Mouse (Mus musculus): ENCODE data around the gene Rpl9-ps6. TPM values are rescaled to one million over a fixed set of nuclear protein-coding genes. Genes with fewer than 3 reads are reported as not detected.

Rpl9-ps6 gene
- 97.3 and 98.3 TPM in 2 replicates for polyA plus RNA-seq (2014; fragmentation: Nextera tagmentation; extraction: Ambion mirVana)

GRCm38 (mm10) chr19:32466478-32466877 lies at the start of gene Rpl9-ps6:
TSS of gene Rpl9-ps6 (minus strand) at chr19:32466578.
- WGBS, result 85% methylated on average over 5 of the region's 6 CpGs
- H3K4me2 ChIP-seq (ENCODE audit: low read depth, severe bottlenecking), result no peak within 1 kb of the TSS
- no peaks in the 10 kb centered on the region for H3K36me3 ChIP-seq (ENCODE audit: control insufficient read depth, insufficient read depth, low read length)
- no peaks in the 10 kb centered on the region for H3K9me3 ChIP-seq (ENCODE audit: control insufficient read depth, low read length)
- H3K4me1 ChIP-seq (ENCODE audit: control insufficient read depth, insufficient read depth, low read length), result no peaks in the 10 kb centered on the region
- no peak within 1 kb of the TSS for H3K27ac ChIP-seq (replicated peaks; ENCODE audit: low read depth, low read length)
- ATAC-seq (ENCODE audit: insufficient number of reproducible peaks, low FRiP score, low TSS enrichment, low read depth) (no peak), DNase-seq (ENCODE audit: low spot score) (no peak)
- H3K9ac ChIP-seq (ENCODE audit: low read length), result no peak within 1 kb of the TSS
- H3K4me3 ChIP-seq (ENCODE audit: low read depth, low read length), result no peak within 1 kb of the TSS
- H3K27me3 ChIP-seq (ENCODE audit: control insufficient read depth, insufficient read depth, low read length), result no peaks in the 10 kb centered on the region

- 39% methylated on average over 1 of the region's 1 CpGs for WGBS
- H3K4me3 ChIP-seq (ENCODE audit: low read depth, low read length), result no peak overlapping the region
- H3K4me1 ChIP-seq (ENCODE audit: control insufficient read depth, insufficient read depth, low read length), result no peaks in the 10 kb centered on the region
- DNase-seq (ENCODE audit: low spot score), result no peak
- no peak overlapping the region for H3K9ac ChIP-seq (ENCODE audit: low read length)
- no peaks in the 10 kb centered on the region for H3K27me3 ChIP-seq (ENCODE audit: control insufficient read depth, insufficient read depth, low read length)
- no peaks in the 10 kb centered on the region for H3K9me3 ChIP-seq (ENCODE audit: control insufficient read depth, low read length)
- no peak for ATAC-seq (ENCODE audit: insufficient number of reproducible peaks, low FRiP score, low TSS enrichment, low read depth)
- no peak overlapping the region for H3K4me2 ChIP-seq (ENCODE audit: low read depth, severe bottlenecking)
- peaks cover 13% of the 10 kb centered on the region for H3K36me3 ChIP-seq (ENCODE audit: control insufficient read depth, insufficient read depth, low read length)
- H3K27ac ChIP-seq (replicated peaks; ENCODE audit: low read depth, low read length), result no peak overlapping the region
Observed at GRCm38 (mm10) chr19:32512518-32512917, 46.1 kb upstream of the Rpl9-ps6 start.

- no peak overlapping the region for H3K9ac ChIP-seq (ENCODE audit: low read length)
- H3K4me2 ChIP-seq (ENCODE audit: low read depth, severe bottlenecking), result no peak overlapping the region
- H3K27me3 ChIP-seq (ENCODE audit: control insufficient read depth, insufficient read depth, low read length), result no peaks in the 10 kb centered on the region
- DNase-seq (ENCODE audit: low spot score) (no peak), ATAC-seq (ENCODE audit: insufficient number of reproducible peaks, low FRiP score, low TSS enrichment, low read depth) (no peak)
- H3K9me3 ChIP-seq (ENCODE audit: control insufficient read depth, low read length), result no peaks in the 10 kb centered on the region
- WGBS, result 92% methylated on average over 6 of the region's 6 CpGs
- H3K4me3 ChIP-seq (ENCODE audit: low read depth, low read length), result no peak overlapping the region
- no peaks in the 10 kb centered on the region for H3K4me1 ChIP-seq (ENCODE audit: control insufficient read depth, insufficient read depth, low read length)
- H3K36me3 ChIP-seq (ENCODE audit: control insufficient read depth, insufficient read depth, low read length), result peaks cover 16% of the 10 kb centered on the region
- no peak overlapping the region for H3K27ac ChIP-seq (replicated peaks; ENCODE audit: low read depth, low read length)
Observed at GRCm38 (mm10) chr19:32510962-32511361, 44.6 kb upstream of the Rpl9-ps6 start.

GRCm38 (mm10) chr19:32510267-32510666 lies 43.9 kb upstream of the Rpl9-ps6 start:
- ATAC-seq (ENCODE audit: insufficient number of reproducible peaks, low FRiP score, low TSS enrichment, low read depth) (no peak), DNase-seq (ENCODE audit: low spot score) (no peak)
- Histone ChIP-seq H3K9ac (ENCODE audit: low read length) (no peak overlapping the region), H3K4me1 (ENCODE audit: control insufficient read depth, insufficient read depth, low read length) (no peaks in the 10 kb centered on the region), H3K4me3 (ENCODE audit: low read depth, low read length) (no peak overlapping the region), H3K9me3 (ENCODE audit: control insufficient read depth, low read length) (no peaks in the 10 kb centered on the region), H3K27ac (replicated peaks; ENCODE audit: low read depth, low read length) (no peak overlapping the region), H3K36me3 (ENCODE audit: control insufficient read depth, insufficient read depth, low read length) (peaks cover 16% of the 10 kb centered on the region), H3K27me3 (ENCODE audit: control insufficient read depth, insufficient read depth, low read length) (no peaks in the 10 kb centered on the region), H3K4me2 (ENCODE audit: low read depth, severe bottlenecking) (no peak overlapping the region)
- WGBS, result 52% methylated on average over 3 of the region's 3 CpGs

GRCm38 (mm10) chr19:32507526-32507925 lies 41.1 kb upstream of the Rpl9-ps6 start:
- DNase-seq (ENCODE audit: low spot score) (no peak), ATAC-seq (ENCODE audit: insufficient number of reproducible peaks, low FRiP score, low TSS enrichment, low read depth) (no peak)
- 90% methylated on average over 9 of the region's 9 CpGs for WGBS
- no peaks in the 10 kb centered on the region for H3K4me1 ChIP-seq (ENCODE audit: control insufficient read depth, insufficient read depth, low read length)
- no peak overlapping the region for H3K4me2 ChIP-seq (ENCODE audit: low read depth, severe bottlenecking)
- H3K4me3 ChIP-seq (ENCODE audit: low read depth, low read length), result no peak overlapping the region
- peaks cover 11% of the 10 kb centered on the region for H3K36me3 ChIP-seq (ENCODE audit: control insufficient read depth, insufficient read depth, low read length)
- H3K27me3 ChIP-seq (ENCODE audit: control insufficient read depth, insufficient read depth, low read length), result no peaks in the 10 kb centered on the region
- no peaks in the 10 kb centered on the region for H3K9me3 ChIP-seq (ENCODE audit: control insufficient read depth, low read length)
- H3K27ac ChIP-seq (replicated peaks; ENCODE audit: low read depth, low read length), result no peak overlapping the region
- H3K9ac ChIP-seq (ENCODE audit: low read length), result no peak overlapping the region

GRCm38 (mm10) chr19:32507100-32507499 lies 40.7 kb upstream of the Rpl9-ps6 start:
- no peak for DNase-seq (ENCODE audit: low spot score)
- WGBS, result 94% methylated on average over 6 of the region's 6 CpGs
- Histone ChIP-seq H3K27ac (replicated peaks; ENCODE audit: low read depth, low read length) (no peak overlapping the region), H3K9me3 (ENCODE audit: control insufficient read depth, low read length) (no peaks in the 10 kb centered on the region), H3K4me3 (ENCODE audit: low read depth, low read length) (no peak overlapping the region), H3K4me1 (ENCODE audit: control insufficient read depth, insufficient read depth, low read length) (no peaks in the 10 kb centered on the region), H3K4me2 (ENCODE audit: low read depth, severe bottlenecking) (no peak overlapping the region), H3K36me3 (ENCODE audit: control insufficient read depth, insufficient read depth, low read length) (peaks cover 11% of the 10 kb centered on the region), H3K27me3 (ENCODE audit: control insufficient read depth, insufficient read depth, low read length) (no peaks in the 10 kb centered on the region), H3K9ac (ENCODE audit: low read length) (no peak overlapping the region)
- no peak for ATAC-seq (ENCODE audit: insufficient number of reproducible peaks, low FRiP score, low TSS enrichment, low read depth)

GRCm38 (mm10) chr19:32506514-32506913 lies 40.1 kb upstream of the Rpl9-ps6 start:
- Histone ChIP-seq H3K9ac (ENCODE audit: low read length) (no peak overlapping the region), H3K4me1 (ENCODE audit: control insufficient read depth, insufficient read depth, low read length) (no peaks in the 10 kb centered on the region), H3K4me2 (ENCODE audit: low read depth, severe bottlenecking) (no peak overlapping the region), H3K27me3 (ENCODE audit: control insufficient read depth, insufficient read depth, low read length) (no peaks in the 10 kb centered on the region), H3K36me3 (ENCODE audit: control insufficient read depth, insufficient read depth, low read length) (peaks cover 10% of the 10 kb centered on the region), H3K9me3 (ENCODE audit: control insufficient read depth, low read length) (no peaks in the 10 kb centered on the region), H3K27ac (replicated peaks; ENCODE audit: low read depth, low read length) (no peak overlapping the region), H3K4me3 (ENCODE audit: low read depth, low read length) (no peak overlapping the region)
- 96% methylated on average over 5 of the region's 5 CpGs for WGBS
- ATAC-seq (ENCODE audit: insufficient number of reproducible peaks, low FRiP score, low TSS enrichment, low read depth), result no peak
- no peak for DNase-seq (ENCODE audit: low spot score)

- DNase-seq (ENCODE audit: low spot score) (no peak), ATAC-seq (ENCODE audit: insufficient number of reproducible peaks, low FRiP score, low TSS enrichment, low read depth) (no peak)
- Histone ChIP-seq H3K4me1 (ENCODE audit: control insufficient read depth, insufficient read depth, low read length) (no peaks in the 10 kb centered on the region), H3K36me3 (ENCODE audit: control insufficient read depth, insufficient read depth, low read length) (peaks cover 10% of the 10 kb centered on the region), H3K9me3 (ENCODE audit: control insufficient read depth, low read length) (no peaks in the 10 kb centered on the region), H3K9ac (ENCODE audit: low read length) (no peak overlapping the region), H3K4me3 (ENCODE audit: low read depth, low read length) (no peak overlapping the region), H3K27me3 (ENCODE audit: control insufficient read depth, insufficient read depth, low read length) (no peaks in the 10 kb centered on the region), H3K4me2 (ENCODE audit: low read depth, severe bottlenecking) (no peak overlapping the region), H3K27ac (replicated peaks; ENCODE audit: low read depth, low read length) (no peak overlapping the region)
- 86% methylated on average over 8 of the region's 8 CpGs for WGBS
Observed at GRCm38 (mm10) chr19:32506081-32506480, 39.7 kb upstream of the Rpl9-ps6 start.

- H3K36me3 ChIP-seq (ENCODE audit: control insufficient read depth, insufficient read depth, low read length), result peaks cover 3% of the 10 kb centered on the region; the same call in 1 of the 2 replicates
- no peaks in the 10 kb centered on the region for H3K27me3 ChIP-seq (ENCODE audit: control insufficient read depth, insufficient read depth, low read length)
- no peak overlapping the region for H3K4me3 ChIP-seq (ENCODE audit: low read depth, low read length)
- ATAC-seq (ENCODE audit: insufficient number of reproducible peaks, low FRiP score, low TSS enrichment, low read depth) (no peak), DNase-seq (ENCODE audit: low spot score) (no peak)
- WGBS, result 84% methylated on average over 6 of the region's 6 CpGs
- no peaks in the 10 kb centered on the region for H3K9me3 ChIP-seq (ENCODE audit: control insufficient read depth, low read length)
- no peak overlapping the region for H3K27ac ChIP-seq (replicated peaks; ENCODE audit: low read depth, low read length)
- no peaks in the 10 kb centered on the region for H3K4me1 ChIP-seq (ENCODE audit: control insufficient read depth, insufficient read depth, low read length)
- H3K9ac ChIP-seq (ENCODE audit: low read length), result no peak overlapping the region
- H3K4me2 ChIP-seq (ENCODE audit: low read depth, severe bottlenecking), result no peak overlapping the region
Observed at GRCm38 (mm10) chr19:32501414-32501813, 35.0 kb upstream of the Rpl9-ps6 start.
